Mouse (Mus musculus) cerebellum, adult (tissue): ENCODE measurements at regions not wholly inside any gene's neighbourhood (a gene's known extent, or its start where the extent isn't known, plus 50 kb on each side); places are given as distances from the start of the nearest gene placed in this dataset.
"Not testable (repeated sequence)": the region's sequence is repeated elsewhere in the genome, so short reads cannot be mapped to it uniquely, and the experiment has no call there.

Source experiments
- ATAC-seq: cut with Nextera tagmentation; 2 replicates; pipeline ENCODE4 v1.9.2; 2017; ENCODE audit warnings: mild to moderate bottlenecking, moderate library complexity, mixed read lengths; ENCODE audit not compliant: insufficient number of reproducible peaks, low FRiP score, low TSS enrichment

DNA sequence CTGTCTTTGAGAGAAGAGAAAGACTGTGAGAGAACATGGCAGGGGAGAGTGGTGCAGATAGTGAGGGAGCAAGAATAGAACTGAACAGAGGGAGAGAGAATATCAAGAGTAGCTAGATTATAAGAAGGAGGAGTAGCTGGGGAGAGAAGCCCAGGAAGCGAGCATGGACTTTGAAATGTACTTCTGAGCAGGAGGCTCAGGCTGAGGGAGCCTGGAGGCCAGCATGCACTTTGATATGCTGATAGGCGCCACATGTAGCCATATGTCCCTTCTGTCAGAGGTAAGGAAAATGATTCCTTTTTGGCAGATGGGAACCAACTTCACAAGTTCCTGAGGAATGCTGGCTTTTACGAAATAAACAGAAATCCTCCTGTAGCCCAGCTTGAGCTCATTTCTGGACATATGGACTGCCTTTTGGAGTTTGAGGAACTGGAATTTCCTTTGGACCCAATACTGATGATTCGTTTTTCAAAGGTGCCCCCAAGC, 126.9 kb upstream of the Syt13 start:
- ATAC-seq, result no peak

DNA sequence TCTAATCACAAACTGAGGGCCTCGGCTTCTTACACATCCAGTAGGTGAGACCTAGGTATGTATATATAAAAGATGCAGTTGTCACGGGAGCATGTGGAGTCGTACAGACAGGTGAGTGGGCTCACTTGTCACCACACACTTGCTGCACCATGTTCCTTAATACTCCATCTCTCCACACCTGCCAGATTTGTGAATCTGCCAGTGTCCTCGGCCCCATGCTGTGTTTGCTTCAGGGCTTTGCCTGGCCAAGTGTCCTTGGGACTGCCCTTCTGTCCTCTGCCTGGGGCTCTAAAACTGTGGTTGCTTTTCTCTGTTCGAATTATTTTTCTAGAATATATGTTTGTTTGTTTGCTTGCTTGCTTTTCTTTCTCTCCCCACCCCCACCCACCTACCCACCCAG, 126.0 kb upstream of the Syt13 start:
- ATAC-seq, result 0 out of 2 replicates have a peak, but pooled peaks have one; percentile 42

DNA sequence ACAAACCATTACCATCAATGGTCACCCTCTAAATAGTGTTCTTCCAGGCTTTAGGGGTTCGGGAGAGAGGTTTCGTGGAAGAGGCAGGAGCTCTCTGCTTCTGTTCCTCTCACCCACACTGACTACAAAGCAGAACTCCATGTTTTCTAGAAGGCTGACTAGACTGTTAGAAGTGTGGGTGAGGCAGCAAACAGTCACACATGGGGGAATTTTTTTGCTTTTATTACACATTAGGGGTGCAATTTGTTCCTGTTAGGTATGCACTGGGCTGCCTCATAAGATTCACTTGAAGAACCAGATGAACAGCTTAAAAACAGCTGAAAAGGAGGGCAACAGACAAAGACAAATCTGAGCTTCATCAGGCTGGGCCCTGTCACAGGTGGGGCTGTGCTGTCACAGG, 124.5 kb upstream of the Syt13 start:
- no peak for ATAC-seq

DNA sequence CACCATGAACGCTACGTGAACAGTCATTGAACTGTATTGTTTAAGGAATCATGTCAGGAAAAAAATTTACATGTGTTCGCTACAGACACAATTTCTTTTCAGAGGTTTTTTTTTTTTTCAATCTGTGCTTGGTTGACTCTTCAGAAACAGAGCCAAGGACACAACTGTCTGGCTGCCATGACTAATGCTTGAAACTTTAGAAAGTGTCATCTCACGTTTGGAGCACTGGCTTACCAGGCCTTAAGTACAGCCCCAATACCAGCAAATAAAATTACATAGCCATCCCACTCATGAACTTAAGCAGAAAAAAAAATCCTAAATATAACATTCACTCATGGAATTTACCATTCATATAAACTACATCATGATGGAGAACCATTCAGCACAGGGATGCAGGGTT, 115.1 kb upstream of the Syt13 start:
- ATAC-seq, result no peak

DNA sequence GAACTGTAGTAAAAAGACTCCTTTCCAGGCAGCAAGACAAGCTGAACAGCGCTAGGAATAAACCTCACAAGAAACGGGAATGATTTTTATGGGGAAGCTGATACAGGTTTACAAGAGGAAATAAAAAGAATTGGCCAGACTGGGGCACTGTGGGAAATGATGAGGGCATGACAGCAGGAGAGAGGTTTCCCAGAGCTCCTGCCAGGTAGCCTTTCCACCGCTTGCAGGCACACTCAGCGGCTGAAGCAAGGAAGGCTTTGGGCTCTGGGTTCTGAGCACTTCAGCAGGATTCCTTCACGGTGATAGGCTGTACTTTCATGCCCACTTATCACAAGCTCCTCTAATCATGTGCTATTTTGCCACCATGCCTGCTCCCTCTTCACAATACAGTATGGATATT, 114.2 kb upstream of the Syt13 start:
- peak; percentile 81 for ATAC-seq

DNA sequence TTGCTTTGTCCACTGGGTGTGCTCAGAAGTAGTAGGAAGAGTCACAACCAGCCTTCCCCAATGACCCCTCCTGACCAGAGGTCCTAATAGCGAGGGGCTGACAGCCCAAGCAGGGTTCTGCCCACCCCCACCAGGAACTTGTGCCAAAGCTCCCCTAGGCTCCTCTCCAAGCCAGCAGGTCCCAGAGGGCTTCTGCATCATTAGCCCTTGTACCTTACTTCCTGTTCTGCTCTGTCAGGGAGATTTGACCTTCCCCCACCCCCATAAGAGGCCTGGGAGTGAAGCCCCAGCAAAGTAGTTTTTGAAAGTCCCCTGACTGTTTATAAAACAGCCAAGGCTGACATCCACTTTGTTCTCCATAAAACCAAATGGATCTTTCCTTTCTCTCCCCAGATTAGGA, 110.0 kb upstream of the Syt13 start:
- no peak for ATAC-seq

DNA sequence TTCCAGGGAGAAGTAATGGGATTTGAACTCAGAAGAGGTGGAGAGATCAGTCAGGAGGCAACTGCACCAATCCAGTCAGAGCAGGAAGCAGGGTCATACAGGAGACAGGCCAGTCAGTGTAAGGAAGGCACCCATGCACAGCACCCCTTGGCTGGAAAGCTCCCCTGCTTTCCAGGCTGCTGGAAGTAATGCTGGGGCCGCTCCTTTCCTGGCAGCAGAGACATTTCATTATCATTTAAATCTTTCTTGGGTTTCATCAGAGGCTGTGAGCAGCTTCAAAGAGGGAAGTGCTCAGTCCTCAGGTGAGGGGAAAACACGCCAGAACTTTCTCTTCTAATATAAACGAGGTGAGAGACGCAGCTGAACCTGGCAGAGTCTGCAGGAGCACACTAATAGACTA, 109.1 kb upstream of the Syt13 start:
- ATAC-seq, result no peak

DNA sequence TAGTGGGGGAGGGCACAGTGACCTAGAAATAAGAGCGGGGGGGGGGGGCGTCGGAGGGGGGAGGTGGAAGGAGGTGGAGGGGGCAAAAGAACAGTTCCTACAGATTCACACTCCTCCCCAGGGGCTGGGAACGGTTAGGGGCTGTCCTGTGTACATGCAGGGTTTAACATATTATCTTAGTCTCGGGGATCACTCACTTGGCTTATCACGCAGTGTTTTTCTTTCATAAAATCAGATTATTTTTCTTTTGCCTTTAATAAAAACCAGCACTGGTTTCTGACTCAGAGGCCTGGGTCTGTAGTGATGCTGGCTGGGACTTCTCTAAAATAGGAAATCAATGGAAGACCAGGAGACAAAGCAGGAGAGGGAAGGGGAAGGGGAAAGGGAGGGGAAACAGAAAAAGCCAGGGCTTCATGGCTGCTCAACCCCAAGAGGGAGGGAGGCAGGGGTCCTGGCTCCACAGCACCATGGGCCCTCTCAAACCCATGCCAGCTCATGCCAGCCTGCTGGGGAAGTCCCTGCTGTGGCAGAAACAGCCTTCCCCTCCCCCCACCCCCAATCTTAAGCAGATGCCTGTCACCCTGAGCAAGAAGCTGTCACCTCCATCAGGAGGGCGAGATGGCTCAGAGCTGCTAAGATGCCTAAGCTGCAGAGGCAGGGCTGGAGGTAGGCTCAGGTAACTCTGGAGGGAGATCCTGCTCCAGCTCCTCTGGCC, 108.3 kb upstream of the Syt13 start:
- ATAC-seq, result no peak

DNA sequence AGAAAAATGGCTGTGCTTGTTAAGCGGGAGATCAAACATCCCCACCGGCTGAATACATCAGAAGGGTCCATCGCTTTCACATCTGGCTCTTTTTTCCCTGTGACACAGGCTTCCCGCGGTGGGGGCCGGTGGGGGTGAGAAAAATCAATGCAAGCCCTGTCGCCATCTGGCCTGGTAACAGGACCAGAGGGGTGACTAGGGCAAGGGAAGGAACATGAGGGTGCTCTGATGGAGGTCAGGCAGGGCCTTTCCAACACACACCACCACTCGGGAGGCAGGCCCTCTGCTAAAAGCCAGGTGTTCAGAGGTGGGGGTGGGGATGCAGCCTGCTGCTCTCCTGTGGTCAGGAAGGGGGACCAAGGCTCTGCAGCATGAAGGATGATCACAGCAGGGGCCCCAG, 107.5 kb upstream of the Syt13 start:
- ATAC-seq, result no peak

DNA sequence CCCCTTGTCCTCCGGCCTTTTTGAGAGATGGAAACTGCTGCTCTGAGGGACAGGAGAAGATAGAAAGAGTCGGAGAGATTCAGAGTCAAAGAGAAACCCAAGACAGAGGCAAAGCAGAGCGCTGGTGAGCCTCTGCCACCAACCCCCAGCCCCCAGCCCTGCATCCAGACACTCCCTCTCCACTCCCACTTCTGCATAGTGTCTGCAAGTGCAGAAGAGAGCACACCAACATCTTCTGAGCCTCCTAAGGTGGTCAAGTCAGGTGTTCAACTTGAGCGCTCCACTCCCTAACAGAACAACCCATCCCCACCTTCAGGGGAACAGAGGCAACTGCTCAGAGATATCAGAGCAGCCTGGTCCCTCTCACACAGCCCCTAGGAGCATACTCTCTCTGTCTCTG, 106.8 kb upstream of the Syt13 start:
- no peak for ATAC-seq

DNA sequence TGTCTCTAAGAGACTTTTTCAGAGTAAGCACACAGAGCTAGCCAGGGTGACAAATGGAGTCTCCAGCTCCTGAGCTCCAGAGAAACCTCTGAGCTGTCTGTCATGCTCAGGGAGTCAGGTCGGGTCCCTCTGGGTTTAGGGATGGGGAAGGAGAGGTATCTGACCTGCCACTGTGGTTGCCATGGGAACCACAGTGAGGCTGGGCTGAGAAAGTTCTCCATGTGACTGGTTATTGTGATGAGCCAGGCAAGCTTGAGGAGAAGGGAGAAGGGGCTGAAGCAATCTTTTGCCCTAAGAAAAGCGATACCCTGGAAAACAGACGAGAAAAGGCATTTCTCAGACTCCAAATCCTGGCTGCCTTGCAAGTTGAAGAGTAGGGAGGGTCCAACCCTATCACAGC, 105.7 kb upstream of the Syt13 start:
- ATAC-seq, result no peak

DNA sequence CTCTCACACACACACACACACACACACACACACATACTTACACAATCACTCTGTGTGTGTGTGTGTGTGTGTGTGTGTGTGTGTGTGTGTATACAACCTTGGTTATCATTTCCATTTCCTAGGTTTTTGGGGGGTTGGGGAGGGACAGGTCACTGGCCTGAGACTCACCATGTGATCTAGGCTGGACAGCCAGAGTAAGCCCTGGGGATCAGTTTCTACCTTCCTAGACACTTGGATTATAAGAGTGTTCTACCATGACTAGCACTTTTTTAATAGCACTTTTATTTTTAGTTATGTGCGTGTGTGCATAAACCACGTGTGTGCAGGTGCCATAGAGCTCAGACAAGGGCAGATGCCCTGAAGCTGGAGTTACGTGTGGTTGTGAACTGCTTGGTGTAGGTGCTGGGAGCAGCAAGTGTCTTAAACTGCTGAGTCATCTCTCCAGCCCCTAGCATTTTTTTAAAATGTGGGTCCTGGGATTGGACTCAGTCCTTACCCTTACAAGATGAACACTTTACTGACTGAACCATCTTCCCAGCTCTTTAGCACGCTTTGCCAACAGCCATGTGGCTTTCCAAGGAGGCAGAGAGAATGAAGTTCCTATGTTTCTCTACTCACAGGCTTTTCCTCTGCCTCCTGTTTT, 105.1 kb upstream of the Syt13 start:
- no peak for ATAC-seq

DNA sequence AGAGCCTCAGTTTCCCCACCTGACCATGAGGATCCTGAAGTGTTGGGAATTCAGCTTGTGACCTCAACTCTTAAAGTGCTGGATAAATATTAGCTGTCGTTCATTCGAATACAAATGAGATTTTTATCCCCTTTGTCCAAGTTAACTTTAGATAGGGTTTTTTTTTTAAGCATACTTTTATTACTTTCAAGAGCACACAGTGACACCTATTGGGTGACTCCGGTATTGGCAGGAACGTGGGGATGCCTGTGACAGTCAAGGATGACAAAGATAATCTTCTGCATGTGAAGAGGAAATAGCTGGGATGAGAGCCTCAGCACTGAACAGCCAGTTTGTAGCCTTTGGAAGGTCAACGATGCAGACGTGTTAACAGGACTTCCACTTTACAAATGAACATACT, 103.9 kb upstream of the Syt13 start:
- not testable (repeated sequence) for ATAC-seq

DNA sequence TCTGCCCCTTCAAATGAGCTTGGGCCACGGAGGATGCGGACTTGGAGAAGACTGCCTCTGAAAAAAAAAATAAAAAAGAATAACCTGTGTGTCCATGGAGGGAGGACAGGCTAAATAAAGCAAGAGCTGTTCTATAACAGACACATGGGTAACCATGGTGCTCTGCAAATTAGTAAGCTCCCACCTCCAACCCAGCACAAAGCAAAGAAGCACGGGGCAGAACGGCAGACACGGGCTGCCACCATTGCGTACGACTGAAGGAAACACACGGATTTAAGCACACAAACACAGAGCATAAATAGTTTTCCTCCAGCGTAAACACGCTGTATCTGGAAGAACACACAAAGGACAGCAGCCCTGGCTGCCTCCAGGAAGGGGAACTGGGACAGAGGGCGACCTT, 101.9 kb upstream of the Syt13 start:
- ATAC-seq, result no peak

DNA sequence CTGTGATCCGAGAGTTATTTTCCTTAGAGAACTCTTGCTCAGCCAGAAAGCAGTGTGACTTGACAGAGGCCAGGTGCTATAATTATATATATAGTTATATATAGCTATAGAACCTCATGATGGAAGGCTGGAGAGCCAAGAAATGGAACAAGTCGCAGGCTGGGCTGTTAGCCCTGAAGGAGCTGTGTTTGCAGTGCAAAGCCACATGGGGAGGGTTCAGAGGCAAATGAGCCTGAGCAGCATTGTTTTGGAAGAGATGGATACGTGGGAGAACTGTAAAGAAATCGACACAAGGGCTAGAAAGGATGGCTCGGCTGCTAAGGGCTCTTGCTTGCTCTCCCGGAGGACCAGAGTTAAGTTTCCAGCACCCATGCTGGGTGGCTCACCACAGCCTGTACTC, 95.3 kb upstream of the Syt13 start:
- ATAC-seq, result no peak

DNA sequence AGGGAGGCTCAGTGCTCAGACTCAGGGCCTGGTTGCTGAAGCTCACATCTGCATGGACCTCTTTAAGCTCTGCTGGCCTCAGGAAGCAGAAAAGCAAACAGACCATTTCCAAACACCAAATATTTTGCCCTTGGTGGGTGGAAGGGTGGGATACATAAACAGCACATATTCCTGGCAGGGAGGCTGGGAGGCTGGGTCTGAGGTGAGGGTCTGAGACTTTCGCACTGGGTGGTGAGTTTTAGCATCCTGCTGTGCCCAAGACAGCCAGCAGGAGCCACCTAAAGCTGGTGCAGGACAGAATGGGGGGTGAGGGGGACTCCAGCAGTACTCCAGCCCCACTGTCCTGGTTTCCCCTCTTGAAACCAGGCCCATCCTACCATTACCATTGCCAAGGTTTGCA, 90.6 kb upstream of the Syt13 start:
- ATAC-seq, result no peak

DNA sequence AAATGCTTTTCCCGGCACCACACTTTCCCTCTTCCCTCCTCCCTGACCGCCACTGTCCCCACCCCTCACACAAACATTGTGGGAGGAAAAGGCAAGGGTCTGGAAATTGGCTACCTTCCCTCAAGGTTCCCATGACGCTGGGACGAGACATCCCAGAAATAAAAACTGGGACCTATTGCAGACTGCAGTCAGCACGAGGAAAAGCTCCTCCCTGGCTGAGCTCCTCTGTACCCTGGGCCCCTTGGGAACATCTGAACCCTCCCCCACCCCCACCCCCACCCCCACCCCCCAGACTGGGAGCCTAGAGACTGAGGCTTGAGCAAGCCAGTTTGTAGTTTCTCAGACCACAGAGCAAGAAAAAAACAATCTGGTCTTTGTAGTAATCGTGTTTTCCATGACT, 89.5 kb upstream of the Syt13 start:
- ATAC-seq, result no peak

DNA sequence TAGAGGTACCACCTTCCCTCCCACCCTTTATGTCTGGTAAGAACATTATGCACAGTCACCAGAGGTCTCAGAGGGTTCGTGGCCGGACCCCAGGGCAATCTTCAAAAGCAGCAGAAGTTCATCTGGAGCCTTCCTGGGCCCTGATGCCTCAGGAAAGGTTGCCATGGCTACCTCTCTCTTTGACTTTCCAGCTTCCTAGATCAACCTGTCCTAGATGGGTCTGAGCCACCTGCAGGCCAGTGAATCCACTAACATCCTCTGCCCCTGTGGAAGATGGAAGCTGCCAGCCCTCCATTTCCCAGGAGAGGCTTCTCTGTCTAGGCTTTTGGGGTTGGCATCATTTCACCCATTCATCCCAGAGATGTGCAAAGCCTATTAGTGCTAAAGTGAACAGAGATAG, 84.8 kb upstream of the Syt13 start:
- ATAC-seq, result no peak

DNA sequence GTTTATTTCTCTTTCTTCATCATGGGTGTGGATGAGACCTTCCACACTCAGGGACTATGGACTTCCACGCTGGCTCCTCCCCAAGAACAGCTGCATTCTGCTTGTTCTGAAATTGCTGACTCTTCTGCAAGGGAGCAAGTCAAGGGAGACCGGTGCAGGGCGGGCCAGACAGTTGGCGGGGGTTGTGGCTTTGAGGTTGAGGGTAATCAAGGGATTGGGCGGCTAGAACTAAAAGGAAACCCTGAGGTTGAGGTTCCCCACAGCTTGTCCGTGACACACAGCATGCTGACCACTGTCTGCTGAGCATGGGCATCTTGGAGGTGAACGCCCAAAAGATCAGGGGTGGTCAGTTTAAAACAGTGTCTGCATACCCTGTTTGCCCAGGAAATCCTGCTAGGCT, 83.1 kb upstream of the Syt13 start:
- ATAC-seq, result no peak

DNA sequence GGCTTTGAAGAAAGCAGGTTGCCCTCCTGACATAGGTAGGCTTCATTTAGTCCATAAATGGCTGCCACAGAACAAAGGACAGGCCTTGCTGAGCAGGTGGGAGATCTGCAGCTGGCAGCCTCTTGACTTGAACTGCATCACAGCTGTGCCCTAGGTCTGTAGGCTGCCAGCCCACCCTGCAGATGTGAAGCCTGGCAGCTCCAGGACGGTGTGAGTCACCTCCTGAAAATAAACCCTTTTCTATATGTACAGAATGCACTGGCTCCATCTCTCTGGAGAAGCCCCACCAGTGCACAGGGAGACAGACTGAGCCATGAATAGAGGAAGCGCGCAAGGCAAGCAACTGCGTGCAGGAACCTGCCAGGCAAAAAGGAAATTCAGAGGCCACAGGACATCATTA, 78.7 kb upstream of the Syt13 start:
- ATAC-seq, result no peak

DNA sequence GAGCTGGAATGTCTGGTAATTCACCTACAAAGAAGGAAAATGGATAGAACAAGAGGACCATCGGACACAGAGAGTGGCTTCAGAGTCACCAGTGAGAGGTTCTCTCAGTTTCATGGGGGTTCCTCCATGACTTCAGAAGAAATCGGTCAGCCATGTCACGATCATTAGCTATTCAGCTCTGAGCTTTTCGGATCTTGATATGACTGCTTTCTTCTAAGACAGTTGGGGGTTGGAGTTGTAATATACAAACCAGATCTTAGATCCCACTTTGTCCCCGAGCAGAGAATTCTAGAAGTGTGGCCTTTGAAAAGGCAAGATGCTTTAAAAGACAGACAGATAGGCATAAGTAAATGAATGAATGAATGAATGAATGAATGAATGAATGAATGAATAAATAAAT, 76.9 kb upstream of the Syt13 start:
- no peak for ATAC-seq

DNA sequence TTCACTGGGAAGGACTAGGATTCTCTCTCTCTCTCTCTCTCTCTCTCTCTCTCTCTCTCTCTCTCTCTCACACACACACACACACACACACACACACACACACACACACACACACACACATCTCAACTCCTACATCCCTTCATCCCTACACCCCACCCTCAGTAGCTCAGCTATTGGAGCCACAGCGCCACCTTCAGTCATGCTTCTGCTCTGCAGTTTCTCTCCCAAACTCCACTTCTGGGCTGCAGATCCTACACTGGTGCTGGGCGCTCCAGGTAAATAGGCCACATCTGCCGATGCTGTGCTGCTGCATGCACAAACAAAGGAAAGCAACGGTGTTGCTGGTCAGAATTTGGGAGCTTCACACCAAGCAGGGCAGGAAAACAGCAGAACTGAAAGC, 74.9 kb upstream of the Syt13 start:
- 0 out of 2 replicates have a peak, but pooled peaks have one; percentile 54 for ATAC-seq
